Mouse (Mus musculus) retina, adult 2 months (tissue): ENCODE results near the gene Col4a1.

Experiments
- DNase-seq: peaks from one replicate; pipeline ENCODE4 v3.0.0-alpha.2; 2012; ENCODE audit warnings: low read depth, low spot score

The Col4a1 gene

GRCm38 (mm10) chr8:11266471-11266870, 46.2 kb downstream of the Col4a1 start:
- DNase-seq: no peak

GRCm38 (mm10) chr8:11265971-11266370, 46.7 kb downstream of the Col4a1 start:
- no peak for DNase-seq

DNA sequence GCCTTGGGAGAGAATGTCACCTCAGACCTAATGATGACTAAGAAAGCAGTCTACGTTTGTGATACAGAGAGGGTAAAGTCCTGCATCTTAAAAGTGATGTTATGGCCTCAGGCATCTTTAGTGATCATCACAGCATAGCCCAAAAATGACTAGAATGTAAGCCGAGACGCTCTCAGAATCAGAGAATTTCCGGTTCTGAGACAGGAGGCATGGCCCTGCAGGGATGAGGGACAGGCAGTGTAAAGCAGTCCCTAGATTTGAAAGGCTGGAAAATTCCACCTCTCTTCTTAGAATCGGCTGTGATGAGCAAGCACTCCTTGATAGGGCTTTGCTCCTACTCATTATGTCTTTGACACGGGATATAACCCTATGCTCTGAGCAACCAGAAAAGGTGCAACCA, 48.8 kb downstream of the Col4a1 start:
- DNase-seq: no peak

GRCm38 (mm10) chr8:11262031-11262735, 50.4 kb downstream of the Col4a1 start:
- DNase-seq: no peak

DNA sequence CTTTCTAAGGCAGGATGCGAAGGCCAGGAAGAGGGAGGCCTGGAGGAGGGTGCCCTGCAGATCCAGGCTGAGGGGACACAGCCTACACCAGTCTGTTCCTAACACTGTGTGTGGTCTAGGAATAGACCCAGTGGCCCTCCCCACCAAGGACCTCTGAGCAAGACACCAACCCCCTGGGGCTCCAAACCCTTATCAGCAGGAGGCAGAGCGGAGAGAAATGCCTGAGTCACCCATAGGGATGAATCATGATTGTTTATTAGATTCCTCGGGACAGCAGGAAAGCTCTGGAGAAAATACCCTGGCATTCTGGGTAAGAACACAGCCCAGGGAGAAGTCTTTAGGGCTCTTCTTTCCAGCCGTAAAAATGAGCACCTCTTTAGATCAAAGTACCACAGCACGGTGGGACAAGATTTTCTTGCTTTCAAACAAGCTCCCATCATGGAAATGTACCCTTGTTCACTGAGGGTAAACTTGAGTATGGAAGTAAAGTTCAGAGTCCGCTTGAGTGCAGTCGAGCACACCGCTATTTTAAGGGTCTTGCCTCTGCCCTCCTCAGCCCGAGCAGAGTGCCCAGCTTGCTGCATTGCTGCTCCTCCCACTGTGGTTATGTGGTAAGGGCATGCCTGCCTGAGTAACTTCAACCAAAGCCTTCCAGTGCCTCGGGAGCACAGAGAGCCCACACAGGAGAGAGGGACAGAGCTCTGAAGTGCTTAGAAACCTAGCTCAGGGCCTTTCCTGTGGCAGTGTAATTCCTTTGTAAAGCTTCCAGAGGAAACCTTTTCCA, 52.6 kb downstream of the Col4a1 start:
- no peak for DNase-seq

- DNase-seq: no peak
Measured at GRCm38 (mm10) chr8:11258517-11259136, 54.0 kb downstream of the Col4a1 start.

- no peak for DNase-seq
Measured at GRCm38 (mm10) chr8:11257079-11258017, 55.3 kb downstream of the Col4a1 start.

DNA sequence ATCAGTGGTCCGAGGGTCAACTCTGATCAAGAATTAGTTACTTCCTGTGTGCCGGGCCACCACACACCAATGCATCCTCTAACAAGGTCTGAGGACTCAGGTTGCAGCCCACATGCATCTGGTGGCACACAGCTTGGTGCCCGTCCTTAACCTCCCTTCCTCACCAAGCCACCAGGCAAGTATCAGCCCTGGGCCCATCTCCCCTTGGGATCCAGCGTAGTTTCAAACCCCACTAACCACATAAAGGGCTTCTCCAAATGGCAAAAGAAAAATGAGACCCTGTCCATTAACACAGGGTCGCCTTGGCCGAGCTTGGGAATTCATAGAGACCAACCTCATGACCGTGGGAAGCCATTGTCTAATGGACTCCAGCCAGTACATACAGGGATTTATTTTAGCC, 56.2 kb downstream of the Col4a1 start:
- DNase-seq: no peak

DNA sequence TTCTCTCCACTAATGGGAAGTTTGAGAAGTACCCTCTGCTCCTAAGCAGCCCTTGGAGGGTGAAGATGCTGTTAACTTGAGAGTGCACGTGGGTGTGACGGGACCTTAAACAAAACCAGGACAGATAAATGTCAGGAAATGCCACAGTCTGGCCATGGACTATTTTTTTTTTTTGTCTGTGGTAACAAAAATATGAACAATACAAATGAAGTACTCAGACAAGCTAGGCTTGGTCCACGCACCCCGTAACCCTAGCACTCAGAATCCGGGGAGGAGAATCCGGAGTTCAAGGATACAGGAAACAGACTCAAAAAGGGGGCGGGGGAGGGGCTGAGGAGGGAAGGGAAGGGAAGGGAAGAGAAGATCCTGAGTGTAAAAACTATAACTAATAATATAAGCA, 56.9 kb downstream of the Col4a1 start:
- DNase-seq: no peak

GRCm38 (mm10) chr8:11254914-11255530, 57.6 kb downstream of the Col4a1 start:
- DNase-seq: no peak

- DNase-seq: no peak
Measured at GRCm38 (mm10) chr8:11254510-11254909, 58.1 kb downstream of the Col4a1 start.

DNA sequence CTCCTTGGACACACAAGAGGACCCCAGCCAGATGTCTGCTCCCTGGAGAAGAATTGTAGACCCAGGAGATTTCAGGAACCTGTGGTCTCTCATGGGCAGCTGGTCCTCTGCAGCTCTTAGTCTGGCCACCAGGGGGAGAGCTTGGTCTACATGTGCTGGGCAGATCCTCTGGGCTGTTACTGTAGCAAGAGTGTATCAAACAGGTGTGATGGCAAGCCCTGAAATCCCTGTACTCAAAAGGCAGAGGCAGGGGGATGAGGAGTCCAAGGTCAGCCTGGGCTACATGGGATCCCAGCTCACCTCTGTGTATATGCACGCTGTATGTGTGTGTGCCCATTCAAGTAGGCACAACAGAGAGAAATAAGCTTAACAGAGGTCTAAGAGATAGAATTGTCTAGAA, 59.1 kb downstream of the Col4a1 start:
- DNase-seq: peak; percentile 16

DNA sequence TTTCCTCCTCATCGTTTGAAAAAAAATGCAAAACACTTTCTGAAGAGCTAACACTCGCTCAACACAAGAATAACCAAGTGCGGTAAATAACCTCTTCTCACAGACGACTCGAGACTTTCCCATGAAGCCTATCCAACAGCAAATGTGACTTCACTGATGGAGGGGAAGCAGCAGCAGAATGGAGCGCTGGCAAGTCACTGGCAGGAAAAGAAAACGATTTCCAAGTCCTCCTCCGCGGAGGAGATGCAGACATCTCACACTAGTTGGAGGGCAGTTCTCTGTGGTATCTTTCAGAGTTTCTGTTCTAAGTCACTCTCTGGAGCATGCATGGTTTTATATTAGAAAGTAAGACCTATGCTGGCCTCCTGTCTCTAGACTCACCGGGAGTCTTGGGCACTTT, 59.6 kb downstream of the Col4a1 start:
- no peak for DNase-seq

DNA sequence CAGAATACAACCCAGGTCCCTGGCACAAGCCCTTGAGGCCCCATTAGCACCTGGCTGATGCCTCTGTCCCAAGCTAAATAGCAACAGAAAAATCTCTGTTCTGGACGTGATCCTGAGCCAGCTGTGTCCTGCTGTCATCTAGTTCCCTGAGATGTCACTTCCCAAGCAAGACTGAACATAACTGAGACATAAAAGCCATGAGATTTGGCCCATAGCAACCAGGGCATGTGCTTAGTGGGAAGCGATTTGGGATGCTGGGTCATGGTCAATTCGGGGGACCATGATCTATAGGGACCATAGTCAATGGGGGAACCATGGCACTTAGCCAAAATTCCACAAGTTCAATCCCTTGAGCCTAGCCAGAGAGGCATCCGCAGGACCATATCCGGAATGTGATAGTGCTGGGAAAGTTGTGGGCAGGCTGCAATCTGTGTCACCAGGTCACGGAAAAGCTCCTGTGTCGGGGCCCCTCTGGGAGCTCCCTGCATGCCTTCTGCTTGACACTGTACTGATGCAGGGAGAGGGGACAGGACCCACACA, 60.3 kb downstream of the Col4a1 start:
- no peak for DNase-seq

- DNase-seq: no peak
Measured at GRCm38 (mm10) chr8:11250149-11250548, 62.5 kb downstream of the Col4a1 start.

- DNase-seq: peak; percentile 15
Measured at GRCm38 (mm10) chr8:11249541-11250058, 63.0 kb downstream of the Col4a1 start.

- no peak for DNase-seq
Measured at GRCm38 (mm10) chr8:11248712-11249111, 63.9 kb downstream of the Col4a1 start.

DNA sequence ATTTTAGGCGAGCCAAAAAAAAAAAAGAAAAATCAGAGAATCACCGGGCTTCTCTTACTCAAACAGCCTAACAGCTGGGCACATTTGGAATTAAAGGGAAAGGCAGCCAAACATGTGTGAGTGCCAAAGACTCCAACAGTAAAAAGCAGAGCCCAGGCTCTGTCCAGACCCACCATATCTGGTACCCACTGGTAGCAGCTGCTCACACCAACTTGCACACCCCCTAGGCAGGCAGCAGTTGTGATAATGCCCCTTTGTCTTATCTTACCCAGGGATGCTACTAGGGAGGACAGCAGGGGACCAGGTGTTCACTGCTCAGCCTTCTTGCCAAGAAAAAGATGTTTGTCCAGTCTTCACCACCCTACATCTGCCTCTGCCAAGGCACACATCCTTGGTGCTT, 71.1 kb downstream of the Col4a1 start:
- DNase-seq: no peak

DNA sequence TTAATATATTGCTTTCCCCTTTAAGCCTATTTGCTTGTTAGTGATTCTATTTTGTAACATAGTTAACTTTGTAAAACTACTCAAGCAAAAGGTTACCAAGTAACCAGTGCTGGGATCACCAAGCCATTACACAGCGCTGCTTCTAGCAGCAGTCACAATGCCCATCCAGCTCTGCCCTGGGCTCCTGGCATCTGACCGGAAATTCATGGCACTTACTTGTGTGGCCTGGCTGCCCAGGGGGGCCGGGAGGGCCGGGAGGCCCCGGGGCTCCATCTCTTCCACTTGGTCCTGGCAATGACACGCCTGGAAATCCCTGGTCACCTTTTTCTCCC, 77.8 kb downstream of the Col4a1 start:
- DNase-seq: no peak

DNA sequence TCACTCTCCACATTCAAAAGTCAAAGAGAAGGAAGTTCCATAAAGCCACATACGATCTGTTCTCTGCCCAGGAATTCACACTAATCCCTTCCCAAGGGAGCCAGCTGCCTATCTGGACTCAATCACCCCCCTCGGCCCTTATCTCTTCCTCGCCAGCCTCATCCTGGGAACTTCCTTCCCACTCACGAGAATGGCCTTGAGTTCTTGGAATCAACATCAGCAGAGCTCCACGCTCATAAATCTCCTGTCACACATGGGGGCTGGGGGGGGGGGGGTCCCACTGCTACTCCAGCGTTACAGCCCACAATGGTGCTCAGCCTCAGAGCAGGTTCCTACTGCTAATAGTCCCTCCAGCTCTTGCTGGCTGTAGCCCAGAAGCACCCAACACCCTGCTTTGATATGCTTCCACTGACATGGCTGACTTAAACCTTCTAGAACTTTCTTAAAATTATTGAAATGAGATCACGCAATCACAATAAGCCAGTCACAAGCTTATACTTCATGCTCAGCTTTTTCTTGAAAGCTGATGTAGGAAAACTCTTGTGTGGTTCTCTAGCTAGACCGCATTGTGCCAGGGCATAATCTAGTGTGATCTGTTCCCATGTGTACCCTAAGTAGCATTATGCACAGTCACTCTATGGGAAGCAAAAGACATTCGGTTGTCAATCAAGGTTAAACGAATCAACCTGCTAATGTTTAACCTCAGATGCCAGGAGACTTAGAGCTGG, 78.3 kb downstream of the Col4a1 start:
- DNase-seq: no peak
